Mouse (Mus musculus) frontal cortex, postnatal 14 days (tissue): ENCODE measurements around the gene Dyrk3.

Source experiments
- DNase-seq, 2 experiments: peaks; one replicate each; pipeline ENCODE4 v3.0.0; 2022; ENCODE audit warnings: low spot score in 2 of 2

The Dyrk3 gene

GRCm38 (mm10) chr1:131112576-131112975, 25.6 kb downstream of the Dyrk3 start:
- DNase-seq: no peak

GRCm38 (mm10) chr1:131110525-131111106, 27.5 kb downstream of the Dyrk3 start:
- DNase-seq: no peak

GRCm38 (mm10) chr1:131107575-131108308, 30.4 kb downstream of the Dyrk3 start:
- DNase-seq: no peak

- no peak for DNase-seq
These were observed 34.2 kb downstream of the Dyrk3 start for GRCm38 (mm10) chr1:131103776-131104424.

GRCm38 (mm10) chr1:131100808-131101207, 37.3 kb downstream of the Dyrk3 start:
- no peak for DNase-seq

GRCm38 (mm10) chr1:131097700-131098094, 40.4 kb downstream of the Dyrk3 start, which contains the start of gene Mapkapk2:
TSS of gene Mapkapk2 (minus strand) at chr1:131097826.
- peak; percentile 54 to 78 for DNase-seq

- DNase-seq: no peak
These were observed 41.1 kb downstream of the Dyrk3 start for GRCm38 (mm10) chr1:131096803-131097699.

- DNase-seq: no peak
These were observed 41.9 kb downstream of the Dyrk3 start for GRCm38 (mm10) chr1:131096132-131096695.

GRCm38 (mm10) chr1:131095574-131095973, 42.6 kb downstream of the Dyrk3 start:
- DNase-seq: no peak

GRCm38 (mm10) chr1:131093889-131094288, 44.3 kb downstream of the Dyrk3 start:
- no peak for DNase-seq

GRCm38 (mm10) chr1:131092846-131093245, 45.3 kb downstream of the Dyrk3 start:
- DNase-seq: no peak

GRCm38 (mm10) chr1:131092173-131092572, 46.0 kb downstream of the Dyrk3 start:
- DNase-seq: no peak

- no peak for DNase-seq
These were observed 46.7 kb downstream of the Dyrk3 start for GRCm38 (mm10) chr1:131091481-131091880.

GRCm38 (mm10) chr1:131090877-131091276, 47.3 kb downstream of the Dyrk3 start:
- DNase-seq: no peak

GRCm38 (mm10) chr1:131090261-131090660, 47.9 kb downstream of the Dyrk3 start:
- no peak for DNase-seq

- DNase-seq: no peak
These were observed 48.5 kb downstream of the Dyrk3 start for GRCm38 (mm10) chr1:131089525-131090127.

GRCm38 (mm10) chr1:131088547-131088946, 49.6 kb downstream of the Dyrk3 start:
- no peak for DNase-seq

- no peak for DNase-seq
These were observed 51.2 kb downstream of the Dyrk3 start for GRCm38 (mm10) chr1:131086907-131087306.

- DNase-seq: no peak
These were observed 52.0 kb downstream of the Dyrk3 start for GRCm38 (mm10) chr1:131085957-131086739.

GRCm38 (mm10) chr1:131085272-131085671, 52.9 kb downstream of the Dyrk3 start:
- DNase-seq: no peak
